Mouse (Mus musculus): Measurements from ENCODE around the gene Usp13.

DNA sequence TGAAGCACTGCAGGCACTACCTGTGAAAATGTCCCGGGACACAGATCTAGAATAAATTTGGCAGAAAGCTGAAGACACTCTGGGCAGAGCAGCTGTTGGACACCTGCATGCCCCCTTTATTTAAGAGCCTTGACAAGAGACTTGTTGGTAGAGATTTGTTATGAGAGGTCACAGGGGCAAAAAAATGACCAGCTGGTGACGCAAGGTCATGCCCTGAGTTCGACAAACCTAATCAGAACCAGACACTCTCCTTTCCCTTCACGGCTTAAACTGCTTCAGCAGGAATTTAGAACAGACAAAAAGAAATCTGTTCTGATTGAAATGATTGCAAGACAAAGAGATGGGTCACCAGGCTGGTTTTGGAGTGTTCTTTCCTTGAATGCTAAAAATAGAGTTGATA, 162.6 kb downstream of the Usp13 start:
- TF ChIP-seq CTCF (IDR thresholded peaks at IDR 0.05; ENCODE audit: low read depth, low read length) (no peak), POLR2A (IDR thresholded peaks at IDR 0.05; ENCODE audit: extremely low read depth, insufficient read depth, low read length) (no peak)

Data from liver, adult 2 months (tissue).